Mouse (Mus musculus) liver, embryonic 14.5 days (tissue): ENCODE measurements around the gene Ap2m1. TPM values are rescaled to one million over a fixed set of nuclear protein-coding genes. Genes with fewer than 3 reads are reported as not detected.

ENCODE experiments used
- ATAC-seq: fragments of 200-750 bp; cut with Nextera tagmentation; 2 replicates; pipeline ENCODE4 v1.8.0; 2017; ENCODE audit warnings: moderate number of reproducible peaks, mild to moderate bottlenecking, moderate library complexity; ENCODE audit not compliant: insufficient read depth
- DNase-seq, 3 experiments: peaks; one replicate each; pipeline ENCODE4 v3.0.0-alpha.2; 2012 to 2013; ENCODE audit warnings: low read depth in 3 of 3, low spot score in 3 of 3
- H3K27ac ChIP-seq: fragments of 300-500 bp; sonication (generic); 2 replicates; pipeline ENCODE4 v1.5.1; 2014; ENCODE audit warnings: moderate library complexity, mild to moderate bottlenecking, control low read depth, inconsistent platforms
- H3K27me3 ChIP-seq: fragments of 300-500 bp; sonication (generic); 2 replicates; pipeline ENCODE4 v1.6.1; 2014; ENCODE audit warnings: mild to moderate bottlenecking, low read length, moderate library complexity; ENCODE audit not compliant: control insufficient read depth, insufficient read depth
- H3K36me3 ChIP-seq: fragments of 300-500 bp; sonication (generic); replicated peaks from 2 replicates; pipeline ENCODE4 v1.6.1; 2014; ENCODE audit warnings: low read depth; ENCODE audit not compliant: control insufficient read depth, insufficient read depth
- H3K4me1 ChIP-seq, 2 experiments: fragments of 200-500 bp in 1 of 2; fragments of 300-500 bp in 1 of 2; sonication (generic) in 1 of 2; replicated peaks; 2 replicates each; pipeline ENCODE4 v1.6.1; 2012 to 2014; ENCODE audit warnings: antibody characterized with exemption in 1 of 2, inconsistent platforms in 1 of 2, low read length in 1 of 2; ENCODE audit not compliant: control insufficient read depth in 2 of 2, insufficient read depth in 2 of 2
- H3K4me2 ChIP-seq: fragments of 300-500 bp; sonication (generic); 2 replicates; pipeline ENCODE4 v1.6.1; 2014; ENCODE audit warnings: low read depth, mild to moderate bottlenecking, control low read depth, moderate library complexity
- H3K4me3 ChIP-seq, 2 experiments: fragments of 200-500 bp in 1 of 2; fragments of 300-500 bp in 1 of 2; sonication (generic) in 1 of 2; 2 replicates each; pipeline ENCODE4 v1.5.1; 2012 to 2014; ENCODE audit warnings: low read depth in 2 of 2, low read length in 2 of 2, mild to moderate bottlenecking in 2 of 2, control low read depth in 1 of 2, inconsistent platforms in 1 of 2, moderate library complexity in 1 of 2; ENCODE audit not compliant: insufficient read depth in 1 of 2
- H3K9ac ChIP-seq: fragments of 300-500 bp; sonication (generic); replicated peaks from 2 replicates; pipeline ENCODE4 v1.6.1; 2014; ENCODE audit warnings: mild to moderate bottlenecking, control low read depth, moderate library complexity
- H3K9me3 ChIP-seq: fragments of 300-500 bp; sonication (generic); 2 replicates; pipeline ENCODE4 v1.6.1; 2016; ENCODE audit warnings: low read length, mixed read lengths; ENCODE audit not compliant: control insufficient read depth
- CTCF ChIP-seq: IDR thresholded peaks from 2 replicates; pipeline ENCODE4 v1.5.1; 2016; ENCODE audit warnings: antibody characterized with exemption, low read depth, control low read depth
- EP300 ChIP-seq: IDR thresholded peaks from 2 replicates; pipeline ENCODE4 v1.6.1; 2016; ENCODE audit warnings: antibody characterized with exemption, low read depth
- WGBS: fragments of 180-500 bp; shearing (Covaris S2); extraction: QIAGEN DNeasy Blood & Tissue Kit; methylation state at CpG from one replicate; pipeline ENCODE4 v1.1.7; 2014; ENCODE audit not compliant: insufficient replicate concordance; 5-methylcytosine and 5-hydroxymethylcytosine counted together
- polyA plus RNA-seq, 2 experiments: library from polyadenylated mRNA; depleted of rRNA in 1 of 2; stranded (reverse) in 1 of 2; unstranded in 1 of 2; fragments of >200 nt; fragmentation: Nextera tagmentation in 1 of 2; extraction: Ambion mirVana in 1 of 2; gene quantifications; 2 replicates each; pipeline versions ENCODE4 v1.2.1 to v1.2.3; 2012 to 2014

Gene Ap2m1
- polyA plus RNA-seq, 2 experiments, result 268 to 364 TPM

- Histone ChIP-seq H3K27me3 (peaks cover 63% of the 10 kb centered on the region), H3K4me3 (peak overlapping the region; percentile 26 to 39; a peak in 3 of 4 replicates), H3K4me1 (peaks cover 8 to 15% of the 10 kb centered on the region in 2 experiments), H3K9ac (no peak overlapping the region), H3K36me3 (no peaks in the 10 kb centered on the region), H3K9me3 (no peaks in the 10 kb centered on the region), H3K4me2 (peak overlapping the region; percentile 60), H3K27ac (no peak overlapping the region)
- DNase-seq, result no peak
- under 1% methylated on average over 17 of the region's 17 CpGs for WGBS
- no peak for ATAC-seq
- TF ChIP-seq CTCF, result no peak
- no peak for TF ChIP-seq EP300
Measured at GRCm38 (mm10) chr16:20590680-20591038, 55.4 kb downstream of the Ap2m1 start.

DNA sequence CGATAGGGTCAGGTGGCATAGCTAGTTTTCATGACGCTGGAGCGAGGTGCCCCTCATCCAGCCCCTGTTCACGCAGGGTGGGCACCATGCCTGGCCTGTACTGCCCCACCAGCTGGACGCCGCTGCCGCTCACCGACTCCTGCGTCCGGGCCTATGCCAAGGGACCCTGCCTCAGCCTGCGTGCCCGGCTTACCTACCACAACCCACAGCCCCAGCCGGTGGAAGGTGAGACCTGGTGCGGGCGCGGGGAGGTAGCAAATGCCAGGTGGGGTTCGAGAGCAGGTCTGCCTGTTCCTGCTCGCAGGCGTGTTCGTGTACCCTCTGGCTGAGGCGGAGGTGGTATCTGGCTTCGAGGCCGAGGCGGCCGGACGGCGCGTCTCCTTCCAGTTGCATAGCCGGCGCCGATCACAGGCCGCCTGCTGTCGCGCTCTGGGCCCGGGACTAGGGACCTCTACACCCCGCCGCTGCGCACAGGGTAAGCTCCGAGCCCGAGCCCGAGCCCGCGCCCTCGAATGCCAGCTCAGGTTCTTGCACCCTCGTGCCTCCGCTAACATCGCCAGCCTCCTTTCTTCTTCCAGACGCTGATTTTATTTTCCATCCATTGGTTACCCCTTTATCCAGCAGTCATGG is 55.9 kb downstream of the Ap2m1 start:
- Histone ChIP-seq H3K36me3 (no peaks in the 10 kb centered on the region), H3K4me1 (peaks cover 13 to 20% of the 10 kb centered on the region in 2 experiments), H3K27ac (no peak overlapping the region), H3K9me3 (no peaks in the 10 kb centered on the region), H3K4me3 (no peak overlapping the region; a peak in 1 of 4 replicates), H3K4me2 (peak overlapping the region; percentile 60), H3K27me3 (peaks cover 63% of the 10 kb centered on the region), H3K9ac (no peak overlapping the region)
- ATAC-seq (no peak), DNase-seq (no peak)
- TF ChIP-seq EP300, result no peak
- no peak for TF ChIP-seq CTCF
- 5% methylated on average over 48 of the region's 48 CpGs for WGBS

Other genes starting within 250 kb of the Ap2m1 start
- gene Parl, start 233.1 kb upstream of the Ap2m1 start, polyA plus RNA-seq (2012; rRNA removed), result 19.0 and 20.7 TPM in 2 replicates
- gene Parl, start 233.1 kb upstream of the Ap2m1 start, polyA plus RNA-seq (2014; fragmentation: Nextera tagmentation; extraction: Ambion mirVana), result 41.3 and 41.6 TPM in 2 replicates
- gene Cyp2ab1, start 210.1 kb upstream of the Ap2m1 start, polyA plus RNA-seq (2012; rRNA removed), result not detected in 2 replicates
- gene Cyp2ab1, start 210.1 kb upstream of the Ap2m1 start, polyA plus RNA-seq (2014; fragmentation: Nextera tagmentation; extraction: Ambion mirVana), result not detected in 2 replicates
- 22.8 and 26.2 TPM in 2 replicates for gene Abcc5, start 109.1 kb upstream of the Ap2m1 start, polyA plus RNA-seq (2012; rRNA removed)
- 14.5 and 15.7 TPM in 2 replicates for gene Abcc5, start 109.1 kb upstream of the Ap2m1 start, polyA plus RNA-seq (2014; fragmentation: Nextera tagmentation; extraction: Ambion mirVana)
- gene Eif2b5, start 36.7 kb upstream of the Ap2m1 start, polyA plus RNA-seq (2012; rRNA removed), result 19.6 and 23.3 TPM in 2 replicates
- 39.0 and 44.1 TPM in 2 replicates for gene Eif2b5, start 36.7 kb upstream of the Ap2m1 start, polyA plus RNA-seq (2014; fragmentation: Nextera tagmentation; extraction: Ambion mirVana)
- gene Dvl3, start 18.5 kb upstream of the Ap2m1 start, polyA plus RNA-seq (2012; rRNA removed), result 7.3 and 8.8 TPM in 2 replicates
- 4.9 and 5.0 TPM in 2 replicates for gene Dvl3, start 18.5 kb upstream of the Ap2m1 start, polyA plus RNA-seq (2014; fragmentation: Nextera tagmentation; extraction: Ambion mirVana)
- gene Abcf3, start 13.1 kb downstream of the Ap2m1 start, polyA plus RNA-seq (2012; rRNA removed), result 14.3 and 15.0 TPM in 2 replicates
- 19.5 and 24.4 TPM in 2 replicates for gene Abcf3, start 13.1 kb downstream of the Ap2m1 start, polyA plus RNA-seq (2014; fragmentation: Nextera tagmentation; extraction: Ambion mirVana)
- gene Vwa5b2, start 54.0 kb downstream of the Ap2m1 start, polyA plus RNA-seq (2012; rRNA removed), result 0.23 and 0.35 TPM in 2 replicates
- gene Vwa5b2, start 54.0 kb downstream of the Ap2m1 start, polyA plus RNA-seq (2014; fragmentation: Nextera tagmentation; extraction: Ambion mirVana), result 0.18 and 0.19 TPM in 2 replicates
- gene Eef1akmt4, start 76.1 kb downstream of the Ap2m1 start, polyA plus RNA-seq (2012; rRNA removed), result 9.4 and 10.3 TPM in 2 replicates
- 18.1 and 20.7 TPM in 2 replicates for gene Eef1akmt4, start 76.1 kb downstream of the Ap2m1 start, polyA plus RNA-seq (2014; fragmentation: Nextera tagmentation; extraction: Ambion mirVana)
- gene Gm49333, start 76.1 kb downstream of the Ap2m1 start, polyA plus RNA-seq (2012; rRNA removed), result 0.04 and 0.08 TPM in 2 replicates
- not detected in 2 replicates for gene Gm49333, start 76.1 kb downstream of the Ap2m1 start, polyA plus RNA-seq (2014; fragmentation: Nextera tagmentation; extraction: Ambion mirVana)
- 9.3 and 12.7 TPM in 2 replicates for gene Alg3, start 76.3 kb downstream of the Ap2m1 start, polyA plus RNA-seq (2012; rRNA removed)
- gene Alg3, start 76.3 kb downstream of the Ap2m1 start, polyA plus RNA-seq (2014; fragmentation: Nextera tagmentation; extraction: Ambion mirVana), result 21.7 and 23.6 TPM in 2 replicates
- gene Camk2n2, start 85.8 kb downstream of the Ap2m1 start, polyA plus RNA-seq (2012; rRNA removed), result 0.32 and 0.38 TPM in 2 replicates
- gene Camk2n2, start 85.8 kb downstream of the Ap2m1 start, polyA plus RNA-seq (2014; fragmentation: Nextera tagmentation; extraction: Ambion mirVana), result 0.19 and 0.32 TPM in 2 replicates
- gene Ece2, start 94.3 kb downstream of the Ap2m1 start, polyA plus RNA-seq (2012; rRNA removed), result 0.08 TPM in 1 of 2 replicates, not detected in the other
- gene Ece2, start 94.3 kb downstream of the Ap2m1 start, polyA plus RNA-seq (2014; fragmentation: Nextera tagmentation; extraction: Ambion mirVana), result 0.04 TPM in 1 of 2 replicates, not detected in the other
- gene Psmd2, start 116.2 kb downstream of the Ap2m1 start, polyA plus RNA-seq (2012; rRNA removed), result 61.5 and 89.2 TPM in 2 replicates
- 162 and 165 TPM in 2 replicates for gene Psmd2, start 116.2 kb downstream of the Ap2m1 start, polyA plus RNA-seq (2014; fragmentation: Nextera tagmentation; extraction: Ambion mirVana)
- gene Eif4g1, start 132.8 kb downstream of the Ap2m1 start, polyA plus RNA-seq (2012; rRNA removed), result 76.0 and 101 TPM in 2 replicates
- 65.1 and 76.7 TPM in 2 replicates for gene Eif4g1, start 132.8 kb downstream of the Ap2m1 start, polyA plus RNA-seq (2014; fragmentation: Nextera tagmentation; extraction: Ambion mirVana)
- 1.0 and 1.4 TPM in 2 replicates for gene Fam131a, start 157.8 kb downstream of the Ap2m1 start, polyA plus RNA-seq (2012; rRNA removed)
- gene Fam131a, start 157.8 kb downstream of the Ap2m1 start, polyA plus RNA-seq (2014; fragmentation: Nextera tagmentation; extraction: Ambion mirVana), result 1.3 TPM in 2 replicates
- 21.5 and 30.1 TPM in 2 replicates for gene Polr2h, start 182.2 kb downstream of the Ap2m1 start, polyA plus RNA-seq (2012; rRNA removed)
- gene Polr2h, start 182.2 kb downstream of the Ap2m1 start, polyA plus RNA-seq (2014; fragmentation: Nextera tagmentation; extraction: Ambion mirVana), result 45.4 and 49.6 TPM in 2 replicates
- gene Clcn2, start 182.3 kb downstream of the Ap2m1 start, polyA plus RNA-seq (2012; rRNA removed), result 16.7 and 20.9 TPM in 2 replicates
- gene Clcn2, start 182.3 kb downstream of the Ap2m1 start, polyA plus RNA-seq (2014; fragmentation: Nextera tagmentation; extraction: Ambion mirVana), result 4.9 and 5.6 TPM in 2 replicates
- gene Chrd, start 197.6 kb downstream of the Ap2m1 start, polyA plus RNA-seq (2012; rRNA removed), result 0.42 and 0.71 TPM in 2 replicates
- gene Chrd, start 197.6 kb downstream of the Ap2m1 start, polyA plus RNA-seq (2014; fragmentation: Nextera tagmentation; extraction: Ambion mirVana), result 0.21 and 0.24 TPM in 2 replicates
- gene Thpo, start 199.0 kb downstream of the Ap2m1 start, polyA plus RNA-seq (2012; rRNA removed), result 2.8 and 3.6 TPM in 2 replicates
- gene Thpo, start 199.0 kb downstream of the Ap2m1 start, polyA plus RNA-seq (2014; fragmentation: Nextera tagmentation; extraction: Ambion mirVana), result 3.6 and 3.7 TPM in 2 replicates